Mouse (Mus musculus) 3134 (cell line): ENCODE results near the gene Lsm4.

Experiments
- DNase-seq: peaks from one replicate; pipeline ENCODE4 v3.0.0-alpha.2; 2011; ENCODE audit warnings: low spot score; ENCODE audit not compliant: insufficient read length; ENCODE audit errors: extremely low read depth

The Lsm4 gene

DNA sequence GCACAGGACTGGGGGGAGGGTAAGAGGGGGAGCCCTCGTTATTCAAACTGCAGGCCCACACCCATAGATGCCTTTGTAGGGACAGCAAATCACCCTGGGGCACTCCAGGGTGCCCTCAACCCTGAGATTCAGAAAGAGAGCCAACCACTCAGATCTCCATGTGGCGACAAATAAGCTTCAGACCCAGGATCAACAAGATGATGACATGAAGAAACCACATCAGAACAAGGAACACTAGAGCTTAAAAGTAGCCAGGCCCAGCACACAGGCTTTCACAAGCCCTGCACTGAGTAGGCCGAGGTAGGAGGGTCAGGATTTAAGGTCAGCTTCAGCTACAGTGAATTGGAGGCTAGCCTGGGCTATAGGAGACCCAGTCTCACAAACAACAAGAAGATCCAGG, 24.1 kb upstream of the Lsm4 start:
- DNase-seq = no peak

DNA sequence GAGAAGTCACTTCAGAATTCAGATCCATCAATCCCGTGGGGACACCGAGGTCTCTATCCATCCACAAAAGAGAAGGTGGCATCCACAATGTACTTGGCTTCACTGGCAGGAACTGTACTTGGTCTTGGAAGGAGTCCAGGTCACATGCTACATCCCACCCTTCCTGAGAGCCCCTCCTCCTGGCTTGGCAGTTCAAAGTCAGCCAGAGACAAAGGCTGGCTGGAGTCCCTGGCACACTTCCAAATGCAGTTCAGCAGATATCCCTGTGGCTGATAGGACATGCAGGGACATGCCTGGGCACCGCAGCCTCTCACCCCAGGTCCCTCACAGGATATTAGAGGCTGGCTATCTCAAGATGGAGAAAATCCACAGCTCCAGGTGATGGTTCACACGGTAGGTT, 23.7 kb upstream of the Lsm4 start:
- DNase-seq = no peak

DNA sequence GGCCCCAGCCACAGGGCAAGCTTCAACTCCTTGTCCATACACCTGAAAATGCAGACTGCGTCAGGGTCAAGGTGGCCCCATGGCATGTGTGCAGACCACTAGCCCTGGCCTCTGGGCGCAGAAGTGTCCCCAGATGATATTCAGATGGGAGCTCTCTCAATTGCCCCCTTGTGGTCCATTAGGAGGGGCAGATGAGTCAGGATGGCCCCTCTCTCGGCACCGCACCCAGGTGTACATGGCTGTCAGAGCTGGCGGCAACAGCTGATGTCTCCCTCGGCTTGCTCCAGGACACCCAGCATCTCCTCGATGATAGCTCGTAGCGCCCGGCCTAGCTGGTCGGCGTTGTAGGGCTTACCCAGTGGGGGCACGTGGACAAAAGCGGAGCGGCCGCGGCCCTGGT, 22.7 kb upstream of the Lsm4 start:
- DNase-seq = no peak

GRCm38 (mm10) chr8:70653226-70653625, 19.8 kb upstream of the Lsm4 start:
- no peak for DNase-seq

DNA sequence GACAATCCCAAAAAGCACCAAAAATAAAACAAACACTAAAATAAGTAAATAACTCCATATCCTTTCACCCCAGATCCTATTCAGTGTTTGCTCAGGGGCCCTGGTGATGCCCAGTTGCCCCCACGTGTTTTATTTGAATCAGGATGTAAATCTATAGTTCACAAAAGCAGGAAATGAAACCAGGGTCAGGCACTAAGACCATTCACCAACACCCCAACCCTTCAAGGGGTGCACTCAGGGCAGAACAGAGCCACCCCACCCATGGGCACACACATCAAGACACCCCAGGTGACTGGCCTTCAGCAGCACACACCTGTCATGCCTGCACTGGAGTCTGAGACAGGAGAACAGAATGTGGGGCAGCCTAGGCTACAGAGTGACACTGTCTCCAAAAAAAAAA, 18.9 kb upstream of the Lsm4 start:
- no peak for DNase-seq

- DNase-seq = no peak
These were observed 17.6 kb upstream of the Lsm4 start for GRCm38 (mm10) chr8:70655469-70655868.

DNA sequence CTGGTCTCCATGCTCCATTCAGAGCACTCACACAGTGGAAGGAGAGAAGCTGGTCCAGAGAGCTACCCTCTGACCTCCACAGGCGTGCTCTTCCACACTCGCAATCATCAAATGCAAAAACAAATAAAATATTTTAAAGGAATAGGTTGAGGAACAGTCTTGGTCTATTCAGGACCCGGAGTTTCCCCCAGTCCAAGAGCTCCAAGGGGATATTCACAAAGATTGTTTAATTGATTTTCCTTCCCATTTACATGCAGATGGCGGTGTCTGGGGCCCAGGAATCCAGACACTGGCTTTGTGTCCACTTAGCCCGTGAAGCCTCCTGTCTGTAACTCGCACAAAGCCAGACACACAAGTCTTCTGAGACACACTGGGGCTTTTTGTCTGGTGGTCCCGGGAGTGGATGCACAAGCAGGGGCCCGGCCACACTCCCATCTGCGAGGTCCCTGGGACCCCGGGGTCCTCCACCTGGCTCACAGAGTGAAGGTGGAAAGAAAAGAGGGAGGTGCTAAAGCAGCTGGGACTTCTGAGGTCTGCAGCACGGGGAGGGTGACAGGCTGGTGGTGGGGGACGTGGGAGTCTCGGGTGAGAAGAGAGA, 16.8 kb upstream of the Lsm4 start:
- no peak for DNase-seq

- DNase-seq = no peak
These were observed 15.8 kb upstream of the Lsm4 start for GRCm38 (mm10) chr8:70657214-70657613.

DNA sequence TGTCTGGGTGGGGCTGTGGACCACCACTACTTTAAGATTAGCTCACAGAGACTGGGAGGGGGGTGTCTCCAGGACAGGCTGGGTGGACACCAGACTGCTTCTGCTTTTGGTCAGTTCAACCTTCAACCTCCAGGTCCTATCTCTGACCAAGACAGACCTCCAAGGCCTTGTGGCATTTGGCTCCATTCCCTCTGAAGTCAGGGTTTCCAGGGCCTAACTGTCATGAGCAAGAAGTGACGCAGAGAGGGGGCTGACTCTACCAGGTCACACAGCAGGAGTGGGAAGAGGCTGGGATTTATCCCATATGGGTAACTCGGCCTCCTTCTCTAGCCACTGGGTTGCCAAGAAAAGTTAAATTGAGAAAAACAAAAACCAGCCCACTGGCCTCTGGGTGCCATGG, 15.3 kb upstream of the Lsm4 start:
- no peak for DNase-seq

DNA sequence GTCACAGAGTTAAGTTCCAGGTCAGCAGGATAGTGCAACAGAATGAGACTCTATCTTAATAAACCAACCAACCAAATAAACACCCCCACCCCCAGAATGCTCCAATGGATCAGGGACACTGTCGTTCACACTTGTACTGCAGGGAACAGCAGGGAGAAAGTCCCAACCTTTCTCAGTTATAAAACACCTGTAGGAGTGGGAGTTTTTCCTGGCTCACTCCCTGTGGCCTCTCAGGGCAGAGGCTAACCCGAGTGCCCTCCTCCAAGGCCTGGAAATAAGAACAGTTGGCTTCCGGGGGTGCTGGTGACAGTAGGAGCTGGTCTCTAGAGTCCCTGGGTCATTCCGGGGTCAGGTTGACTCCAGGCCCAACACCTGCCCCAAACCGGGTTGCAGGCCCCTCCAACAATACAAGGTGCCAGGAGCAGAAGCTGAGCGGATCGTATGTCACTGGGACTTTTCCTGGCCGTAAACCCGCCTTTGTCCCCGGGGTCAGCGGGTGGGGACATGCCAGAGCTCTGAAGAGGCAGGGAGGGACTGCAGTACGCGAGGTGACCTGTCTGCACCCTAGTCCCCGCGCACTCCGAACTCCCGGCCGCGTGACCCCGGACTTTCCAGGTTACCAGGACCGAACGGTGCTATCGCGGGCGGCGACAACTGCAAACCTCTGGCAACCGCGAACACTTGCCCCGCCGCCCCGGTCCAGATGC, 14.0 kb upstream of the Lsm4 start:
- no peak for DNase-seq

DNA sequence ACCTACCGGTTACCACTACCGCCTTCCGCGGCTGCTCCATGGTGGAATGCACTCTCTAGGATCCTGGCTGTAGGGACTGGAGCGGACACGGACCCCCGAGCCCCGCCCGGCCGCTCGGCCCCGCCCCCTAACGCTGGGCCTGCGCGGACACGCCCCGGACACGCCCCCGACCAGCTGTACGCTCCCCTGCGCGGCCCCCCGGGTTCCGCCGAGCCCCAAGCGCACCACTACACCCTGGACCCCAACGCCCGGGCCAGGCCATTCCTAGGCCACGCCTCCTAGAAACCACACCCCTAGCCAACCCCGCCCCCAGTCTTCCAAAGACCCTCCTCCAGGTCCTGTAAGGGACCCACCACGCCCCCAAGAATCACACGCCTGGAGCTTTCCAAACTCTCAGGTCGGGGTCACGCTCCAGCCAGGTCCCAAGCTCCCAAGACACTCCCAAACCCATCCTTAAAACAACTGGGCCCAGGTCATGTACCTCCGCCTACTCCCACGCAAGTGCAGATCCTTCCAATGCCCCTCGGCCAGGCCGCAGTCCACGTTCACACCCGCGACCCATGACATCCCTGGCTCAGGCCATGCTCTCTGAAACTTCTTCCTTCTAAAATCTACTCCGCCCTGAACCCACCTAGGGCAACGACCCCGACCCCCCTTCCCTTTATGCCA, 13.3 kb upstream of the Lsm4 start:
- DNase-seq = peak; percentile 86

GRCm38 (mm10) chr8:70660273-70660725, 12.7 kb upstream of the Lsm4 start, which contains the start of gene Pgpep1:
Gene Pgpep1, minus strand, starts transcription at chr8:70660388.
- no peak for DNase-seq

GRCm38 (mm10) chr8:70663691-70664090, 9.4 kb upstream of the Lsm4 start:
- DNase-seq = peak; percentile 58

DNA sequence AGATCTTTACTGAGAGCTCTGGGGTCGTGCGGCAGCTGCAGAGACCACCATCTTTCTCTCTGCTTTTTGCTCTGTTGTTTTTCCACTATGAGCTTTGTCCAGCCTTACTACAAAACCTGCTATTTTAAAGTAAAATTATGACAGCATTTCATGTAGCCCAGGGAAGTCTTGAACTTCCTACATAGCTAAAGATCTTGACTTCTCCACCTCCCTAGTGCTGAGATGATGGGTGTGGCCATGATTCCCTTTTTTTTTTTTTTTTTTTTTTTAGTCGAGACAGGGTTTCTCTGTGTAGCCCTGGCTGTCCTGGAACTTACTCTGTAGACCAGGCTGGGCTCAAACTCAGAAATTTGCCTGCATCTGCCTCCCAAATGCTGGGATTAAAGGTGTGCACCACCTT, 8.4 kb upstream of the Lsm4 start:
- no peak for DNase-seq

DNA sequence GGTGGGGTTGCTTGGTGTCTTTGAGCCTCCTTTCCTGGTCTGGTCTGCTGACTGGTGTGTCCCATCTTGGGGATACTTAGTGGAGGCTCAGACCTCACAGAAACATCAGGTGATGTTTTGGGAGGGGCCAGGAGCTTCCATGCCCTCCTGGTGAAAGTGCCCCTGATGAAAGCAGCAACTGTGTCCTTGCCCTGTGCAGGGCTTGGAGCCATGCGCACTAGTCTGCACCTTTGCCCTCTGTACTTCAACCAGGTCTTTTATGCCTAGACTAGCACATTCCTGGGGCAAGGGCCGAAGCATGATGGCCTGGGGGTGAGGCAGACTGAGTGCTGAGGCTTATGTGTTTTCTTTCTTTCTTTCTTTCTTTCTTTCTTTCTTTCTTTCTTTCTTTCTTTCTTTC, 7.4 kb upstream of the Lsm4 start:
- no peak for DNase-seq

GRCm38 (mm10) chr8:70667071-70667470, 6.0 kb upstream of the Lsm4 start:
- DNase-seq = peak; percentile 81

DNA sequence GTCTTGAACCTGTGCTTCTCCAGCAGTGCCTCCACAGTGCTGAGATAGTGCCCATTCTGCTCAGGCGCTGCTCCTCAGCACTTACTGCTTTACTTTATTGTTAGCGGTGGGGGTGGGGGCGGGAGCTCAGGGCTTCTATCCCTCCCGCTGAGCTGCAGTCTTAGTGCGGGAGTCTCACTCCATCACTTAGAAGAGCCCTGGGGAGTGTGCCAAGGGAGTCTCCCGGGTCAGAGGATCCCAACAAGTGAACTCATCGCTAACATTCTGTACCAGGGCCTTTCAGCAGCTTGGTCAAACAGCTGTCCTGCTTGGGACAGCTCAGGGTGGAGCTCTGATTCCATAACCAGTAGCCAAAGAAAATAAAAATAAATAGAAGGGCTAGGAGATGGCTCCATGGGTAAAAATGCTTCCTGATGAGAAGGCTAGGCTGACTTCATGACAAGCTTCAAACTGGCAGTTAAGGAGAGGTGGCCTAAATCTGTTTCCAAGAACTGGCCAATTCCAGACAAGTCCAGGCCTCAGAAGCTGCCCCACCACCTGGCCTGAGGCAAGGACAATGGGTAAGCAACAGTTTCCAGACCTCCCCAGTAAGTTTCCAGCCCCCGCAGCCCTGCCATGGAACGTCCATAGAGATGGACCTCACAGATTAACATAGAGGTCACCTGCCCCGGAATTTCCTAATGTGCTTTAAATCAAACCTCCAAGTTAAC, 1.3 kb upstream of the Lsm4 start:
- DNase-seq = peak; percentile 65

DNA sequence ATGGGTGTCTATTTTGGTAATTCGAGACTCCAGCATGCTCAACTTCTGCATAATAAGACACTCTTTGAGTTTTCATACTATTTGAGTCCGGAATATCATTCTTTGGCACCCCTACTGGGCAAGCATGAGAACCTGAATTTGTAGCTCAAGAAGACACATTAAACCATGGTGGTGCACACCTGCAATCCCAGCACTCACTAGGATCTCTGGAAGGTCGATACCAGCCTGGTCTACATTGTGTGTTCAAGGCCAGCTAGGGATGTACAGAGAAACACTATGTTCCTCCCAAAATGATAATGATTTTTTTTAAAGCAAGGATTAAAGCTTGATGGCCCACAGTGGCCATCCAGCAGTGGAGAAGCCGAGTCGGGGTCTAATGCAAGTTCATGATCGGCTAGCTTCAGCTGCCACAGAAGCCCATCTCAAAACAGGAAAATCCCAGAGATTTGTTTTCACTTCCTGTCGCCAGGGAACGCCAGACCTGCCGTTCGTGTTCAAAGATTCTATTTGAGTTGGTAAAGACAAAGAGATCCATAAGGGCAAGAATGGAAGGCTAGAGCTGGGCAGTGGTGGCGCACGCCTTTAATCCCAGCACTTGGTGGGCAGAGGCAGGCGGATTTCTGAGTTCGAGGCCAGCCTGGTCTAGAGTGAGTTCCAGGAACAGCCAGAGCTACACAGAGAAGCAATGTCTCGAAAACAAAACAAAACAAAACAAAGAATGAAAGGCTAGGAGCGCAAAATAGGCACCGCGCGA, 546 bp upstream of the Lsm4 start:
- DNase-seq = no peak

DNA sequence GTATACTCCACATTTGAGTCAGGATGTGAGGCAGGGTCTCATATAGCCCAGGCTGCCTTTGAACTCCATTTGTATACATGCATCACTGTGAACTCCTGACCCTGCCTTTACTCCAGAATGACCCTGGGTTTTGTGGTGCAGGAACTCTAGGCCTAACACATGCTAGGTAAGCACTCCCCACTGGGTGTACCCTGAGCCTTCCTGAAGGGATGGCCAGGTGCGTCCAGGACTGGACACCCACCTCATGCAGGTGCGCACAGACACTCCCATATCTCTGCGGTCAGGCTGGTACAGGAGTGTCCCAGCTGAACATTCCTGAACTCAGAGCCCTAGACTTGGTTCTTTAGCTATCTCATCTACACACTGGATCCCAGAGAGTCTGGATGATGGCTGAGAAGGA, 1.1 kb downstream of the Lsm4 start:
- no peak for DNase-seq

DNA sequence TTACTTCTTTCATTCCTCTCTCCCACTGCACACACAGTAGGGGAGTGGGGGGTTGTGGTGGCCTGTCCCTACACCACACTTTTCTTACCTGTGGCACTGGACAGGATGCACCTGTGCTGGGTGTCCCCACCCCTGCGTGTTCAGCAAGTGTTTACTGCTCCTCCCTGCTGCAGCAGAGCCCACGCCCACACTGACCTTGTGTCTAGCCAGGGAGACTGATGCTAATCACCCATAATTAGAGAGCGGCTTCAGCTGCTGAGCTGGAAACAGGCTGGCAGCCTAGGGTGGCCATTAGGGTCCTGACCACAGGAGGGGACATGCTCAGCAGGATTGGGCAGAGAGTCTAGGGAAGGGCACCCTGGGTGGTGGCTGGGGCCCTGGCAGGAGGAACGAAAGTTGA, 1.7 kb downstream of the Lsm4 start:
- no peak for DNase-seq

DNA sequence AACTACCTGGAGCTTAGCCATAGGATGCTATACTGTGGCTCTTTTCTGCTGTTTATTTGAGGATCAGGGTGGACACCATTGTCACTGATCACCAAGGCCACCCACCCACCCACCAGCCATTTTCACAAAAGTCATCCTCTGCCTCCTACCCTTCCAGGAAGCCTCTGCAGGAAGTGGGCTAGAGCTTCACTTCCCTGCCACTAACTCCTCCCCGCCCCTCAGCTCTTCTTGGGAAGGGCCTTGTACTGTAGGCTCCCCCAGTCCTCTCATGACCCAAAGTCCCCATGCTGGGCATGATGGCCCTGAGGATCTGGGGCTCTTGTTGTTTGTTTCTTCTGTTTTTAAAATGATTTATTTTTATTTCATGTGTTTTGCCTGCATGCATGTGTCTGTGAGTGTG, 2.3 kb downstream of the Lsm4 start:
- DNase-seq = no peak
